Mouse (Mus musculus): ENCODE results near the gene Rbmx. TPM values are rescaled to one million over a fixed set of nuclear protein-coding genes. Genes with fewer than 3 reads are reported as not detected.

The Rbmx gene
- 10 to 100 TPM; 67.4 to 68.4 TPM for total RNA-seq (2021)

GRCm38 (mm10) chrX:57392367-57393246, at the start of gene Rbmx:
Rbmx (minus strand) TSS chrX:57393036.
- peak; percentile 73 to 83 for DNase-seq

DNA sequence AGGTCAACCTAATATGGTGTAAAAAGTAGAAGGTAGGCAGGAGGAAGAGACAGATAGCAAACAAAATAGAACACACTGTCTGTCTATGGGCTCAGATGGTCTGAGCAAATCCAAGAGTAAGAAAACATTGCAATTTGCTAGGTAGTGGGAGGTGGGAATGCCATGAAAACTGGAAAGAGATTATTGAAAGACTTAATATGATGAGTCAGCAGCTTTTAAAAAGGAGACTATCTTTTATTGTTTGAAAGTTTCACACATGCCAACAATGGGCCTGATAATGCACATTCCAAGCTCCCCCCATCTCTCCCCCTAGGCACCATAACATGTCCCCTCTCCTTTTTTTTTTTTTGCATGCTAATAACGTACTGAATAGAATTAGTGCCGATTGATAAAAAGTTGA, 41.1 kb upstream of the Rbmx start:
- no peak for DNase-seq

GRCm38 (mm10) chrX:57431610-57432009, 38.8 kb upstream of the Rbmx start:
- no peak for DNase-seq

DNA sequence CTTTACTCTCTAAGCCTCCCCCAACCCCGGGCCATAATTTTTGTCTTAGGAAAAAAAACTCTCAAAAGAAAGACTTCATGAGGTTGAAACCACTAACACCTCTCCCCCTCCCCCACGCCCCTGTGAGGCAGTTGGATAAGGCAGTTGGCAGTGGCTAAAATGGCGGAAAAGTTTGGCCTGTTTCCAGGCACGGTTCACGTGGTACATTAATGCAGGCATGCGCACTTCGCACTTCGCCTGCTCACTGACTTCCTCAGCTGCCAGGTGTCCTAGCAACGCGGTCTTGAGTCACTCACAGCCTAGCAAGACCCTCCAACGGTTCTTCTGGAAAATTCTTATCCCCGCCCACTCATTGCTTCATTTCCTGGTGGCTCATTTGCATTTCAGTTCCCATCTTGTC, 15.9 kb upstream of the Rbmx start, which contains the start of gene Gm364:
Gene Gm364, plus strand, starts transcription at position 386 of the 400 bp plus-strand sequence.
- DNase-seq: no peak

GRCm38 (mm10) chrX:57403651-57404050, 10.8 kb upstream of the Rbmx start:
- DNase-seq: no peak

- DNase-seq: no peak
Observed at GRCm38 (mm10) chrX:57401388-57401787, 8.6 kb upstream of the Rbmx start.

DNA sequence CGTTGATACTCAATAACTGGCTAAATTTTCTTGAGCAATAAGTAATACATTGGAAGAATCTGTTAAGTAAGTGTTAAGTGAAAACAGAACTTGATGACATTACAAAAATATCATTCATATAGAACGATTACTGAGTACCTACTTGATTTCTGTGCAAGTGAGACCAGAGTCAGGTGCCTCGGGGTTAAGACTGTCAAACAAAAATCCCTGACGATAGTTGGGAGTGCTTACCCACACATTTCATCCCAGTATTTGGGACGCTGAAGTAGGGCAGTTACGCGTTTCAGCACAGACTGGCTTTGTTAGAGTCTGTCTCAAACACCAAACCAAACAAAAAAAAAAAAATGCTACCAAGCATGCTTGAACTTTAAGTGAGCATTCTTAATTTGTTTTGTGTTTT, 576 bp upstream of the Rbmx start:
- DNase-seq: no peak

GRCm38 (mm10) chrX:57380915-57381314, 11.9 kb downstream of the Rbmx start:
- DNase-seq: no peak

GRCm38 (mm10) chrX:57378579-57378978, 14.3 kb downstream of the Rbmx start:
- DNase-seq: no peak

GRCm38 (mm10) chrX:57377096-57377495, 15.7 kb downstream of the Rbmx start:
- DNase-seq: no peak

DNA sequence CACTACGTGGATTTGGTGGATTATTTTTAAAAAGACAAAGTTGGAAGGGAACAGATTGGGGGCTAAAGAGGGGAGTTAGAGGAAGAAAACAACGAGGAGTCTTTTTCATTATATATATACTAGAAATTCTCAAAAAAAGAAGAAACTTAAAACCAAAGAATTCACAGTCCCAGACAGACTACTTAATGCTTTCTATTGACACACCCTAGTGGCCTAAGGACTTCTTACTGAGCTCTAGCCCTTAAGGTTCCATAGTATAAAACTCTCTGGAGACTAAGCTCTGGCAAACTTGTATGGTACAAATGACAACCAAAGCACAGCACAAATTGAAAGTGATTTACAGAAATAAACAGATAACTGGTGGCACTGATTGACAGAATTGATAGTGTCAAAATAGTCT, 18.8 kb downstream of the Rbmx start:
- DNase-seq: no peak

- DNase-seq: no peak
Observed at GRCm38 (mm10) chrX:57373543-57373942, 19.3 kb downstream of the Rbmx start.

DNA sequence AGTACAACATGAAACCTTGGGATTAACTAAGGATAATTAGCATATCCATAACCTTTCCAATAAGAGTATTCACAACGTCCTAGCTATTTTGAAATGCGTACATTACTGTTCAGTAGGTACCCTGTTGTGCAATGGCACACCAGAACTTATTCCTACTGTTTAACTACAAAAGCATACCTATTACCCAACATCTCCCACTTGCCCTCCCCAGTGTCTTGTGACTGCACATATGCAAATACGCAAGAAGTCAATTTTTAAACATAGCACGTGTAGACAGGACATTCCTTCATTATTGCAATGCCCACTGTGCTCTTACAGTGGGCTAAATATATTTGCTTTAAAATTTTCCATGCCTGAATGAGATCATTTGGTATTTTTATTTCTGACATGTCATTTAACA, 19.9 kb downstream of the Rbmx start:
- no peak for DNase-seq

DNA sequence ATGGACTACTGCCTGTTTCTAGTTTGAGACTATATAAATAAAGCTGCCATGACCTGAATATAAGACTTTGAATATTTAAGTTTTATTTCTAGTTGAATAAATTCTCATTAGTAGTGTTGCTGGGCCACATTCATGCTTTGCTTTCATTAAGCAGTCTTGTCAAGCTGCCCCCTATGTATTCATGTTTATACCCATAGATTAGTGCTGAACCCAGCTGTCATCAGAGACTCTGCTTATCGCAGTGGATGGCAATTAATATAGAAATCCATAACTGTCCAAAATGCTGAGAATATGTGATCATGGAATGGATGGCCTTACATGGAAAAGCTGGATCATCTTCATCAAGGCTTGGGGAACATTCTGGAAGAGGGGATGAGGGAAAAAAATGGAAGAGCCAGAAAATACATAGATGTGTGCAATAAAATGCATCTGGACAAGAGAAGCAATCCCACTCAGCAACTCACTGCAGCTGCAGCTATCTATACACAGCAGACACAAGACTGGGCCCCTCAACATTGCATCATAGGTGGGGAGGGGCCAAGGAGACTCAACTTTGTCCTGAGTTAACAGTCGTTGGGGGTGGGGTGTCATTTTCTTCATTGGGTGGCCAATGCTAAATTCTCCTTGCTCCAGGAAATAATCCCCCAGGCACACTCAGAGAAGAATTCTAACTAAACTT, 27.8 kb downstream of the Rbmx start:
- no peak for DNase-seq

DNA sequence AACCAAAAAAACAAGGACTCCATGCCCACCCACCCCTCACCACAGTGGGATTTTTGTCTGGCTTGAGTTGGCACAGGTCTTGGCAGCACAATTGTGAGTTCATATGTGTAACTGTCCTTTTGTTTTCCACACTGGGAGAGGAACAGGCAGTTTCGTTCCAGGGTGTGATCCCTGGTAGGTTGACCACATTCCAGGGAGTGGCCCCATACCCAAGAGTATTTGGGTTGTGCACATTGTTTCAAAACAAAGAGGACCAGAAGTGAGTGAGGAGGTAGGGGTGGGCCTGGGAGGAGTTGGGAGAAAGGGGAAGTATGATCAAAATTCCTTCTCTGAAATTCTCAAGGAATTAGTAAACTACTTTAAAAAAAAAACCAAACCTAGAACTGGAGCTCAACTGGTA, 33.5 kb downstream of the Rbmx start:
- no peak for DNase-seq

GRCm38 (mm10) chrX:57339220-57339619, 53.6 kb downstream of the Rbmx start:
- no peak for DNase-seq

GRCm38 (mm10) chrX:57338371-57339211, 54.2 kb downstream of the Rbmx start, which contains the start of gene Arhgef6:
Arhgef6 (minus strand) TSS chrX:57338729.
- no peak for DNase-seq

DNA sequence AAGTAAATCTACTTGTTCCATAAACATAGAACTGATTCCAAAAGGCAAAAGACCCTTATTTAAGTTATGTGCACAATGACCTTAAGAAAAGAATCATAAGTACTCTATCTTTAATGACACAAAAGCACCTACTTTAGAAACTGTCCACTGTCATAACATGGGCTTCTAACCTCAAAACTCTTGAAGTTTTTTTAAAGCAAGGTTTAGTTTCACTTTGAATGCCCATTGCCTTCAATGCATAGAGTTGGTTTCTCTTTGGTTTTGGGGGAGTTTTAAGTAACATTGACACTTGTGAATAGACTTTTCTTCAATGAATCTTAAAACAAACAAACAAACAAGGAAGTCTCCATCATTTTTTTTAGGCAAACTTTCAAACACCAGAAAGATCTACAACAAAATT, 55.3 kb downstream of the Rbmx start:
- no peak for DNase-seq

DNA sequence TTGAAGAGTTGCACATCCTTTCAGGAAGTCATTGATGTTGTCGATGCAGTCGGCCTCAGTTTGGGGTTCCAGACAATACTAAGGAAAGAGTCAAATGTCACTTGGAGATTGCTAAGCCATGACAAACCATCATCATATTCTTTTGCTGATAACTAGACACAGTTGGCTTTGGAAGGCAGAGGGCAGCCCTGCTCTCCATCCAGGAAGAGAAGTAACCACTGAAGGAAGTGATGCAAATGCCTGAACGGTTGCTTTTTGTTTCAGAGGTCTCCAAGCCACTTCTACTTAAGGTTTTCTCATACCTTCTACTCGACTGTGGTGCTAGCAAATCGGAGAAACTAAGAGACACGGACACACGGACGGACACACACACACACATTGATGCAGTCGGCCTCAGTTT, 55.9 kb downstream of the Rbmx start:
- no peak for DNase-seq

DNA sequence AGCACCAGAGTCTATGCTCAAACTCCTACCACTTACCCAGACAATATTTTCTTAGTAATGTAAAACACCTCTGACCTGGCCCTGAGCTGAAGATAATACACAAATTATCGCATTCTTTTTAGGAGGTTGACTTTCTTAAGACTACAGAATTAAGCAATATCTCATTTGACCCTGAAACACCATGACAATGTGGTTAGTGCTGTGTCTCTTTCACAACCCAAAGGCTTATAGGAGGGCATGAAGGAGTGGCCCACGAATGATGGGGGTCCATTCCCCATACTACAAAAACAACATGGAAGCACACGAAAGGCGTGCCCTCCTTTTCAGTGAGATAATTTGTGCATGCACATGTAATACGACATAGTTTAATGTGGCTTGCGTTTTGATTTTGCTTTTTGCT, 57.5 kb downstream of the Rbmx start:
- DNase-seq: no peak
